Mouse (Mus musculus) brain, adult 10 weeks (tissue): Measurements from ENCODE around the gene Smg5. TPM values are rescaled to one million over a fixed set of nuclear protein-coding genes. Genes with fewer than 3 reads are reported as not detected.

Experiments
- polyA plus RNA-seq: library from polyadenylated mRNA; stranded (reverse); fragments of 350-450 nt; fragmentation: Illumina TruSeq; extraction: RNeasy Lipid Tissue Mini Kit (QIAGEN cat#74804); gene quantifications from one replicate; pipeline ENCODE4 v1.2.3, GENCODE M21; 2015; ENCODE audit warnings: low read depth, low replicate concordance

The Smg5 gene
- polyA plus RNA-seq, result 60.0 TPM

DNA sequence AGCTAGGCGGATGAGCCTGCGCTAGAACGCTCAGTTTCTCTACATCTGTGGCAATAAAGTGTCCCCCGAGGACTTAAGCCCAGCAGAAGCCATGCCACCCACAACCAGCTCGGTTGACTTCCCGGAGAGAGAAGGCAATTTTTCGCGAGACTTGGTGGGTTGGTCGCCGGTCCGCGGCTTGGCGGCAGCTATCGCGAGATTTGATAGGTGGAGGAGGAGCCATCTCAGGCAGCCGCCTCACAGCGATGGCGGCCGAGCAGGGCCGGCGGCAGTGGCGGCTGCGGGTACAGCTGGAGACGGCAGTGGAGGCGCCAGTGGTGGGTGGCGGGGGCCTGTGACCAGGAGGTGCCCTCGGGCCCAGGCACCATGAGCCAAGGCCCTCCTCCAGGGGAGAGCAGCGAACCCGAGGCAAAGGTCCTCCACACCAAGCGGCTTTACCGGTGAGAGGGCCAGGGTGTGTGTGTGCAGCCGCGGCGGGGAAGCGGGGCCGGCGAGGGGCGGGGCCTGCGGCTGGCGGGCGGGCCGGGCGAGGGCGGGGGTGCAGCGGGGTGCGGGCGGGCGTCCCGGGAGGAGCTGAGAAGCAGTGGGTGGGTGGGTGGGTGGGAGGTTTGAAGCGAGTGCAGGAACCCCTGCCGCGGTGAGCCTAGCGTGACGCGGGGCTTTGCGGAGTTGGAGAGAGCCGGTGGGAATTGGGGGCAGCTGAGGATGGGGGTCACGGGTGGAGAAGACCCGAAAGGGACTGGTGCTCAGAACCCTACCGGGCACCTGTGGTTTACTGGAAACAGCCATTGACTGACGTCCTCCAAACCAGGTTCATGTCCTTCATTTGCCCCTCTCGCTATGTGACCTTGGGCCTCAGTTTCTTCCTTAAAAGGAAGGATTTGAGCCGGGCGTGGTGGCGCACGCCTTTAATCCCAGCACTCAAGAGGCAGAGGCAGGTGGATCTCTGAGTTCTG is at the start of gene Smg5, which contains the start of gene Tmem79:
Gene Smg5 (plus strand): TSS at position 203 of the 956 bp plus-strand sequence.
Gene Tmem79 (minus strand): TSS at position 91 of the 956 bp plus-strand sequence.

DNA sequence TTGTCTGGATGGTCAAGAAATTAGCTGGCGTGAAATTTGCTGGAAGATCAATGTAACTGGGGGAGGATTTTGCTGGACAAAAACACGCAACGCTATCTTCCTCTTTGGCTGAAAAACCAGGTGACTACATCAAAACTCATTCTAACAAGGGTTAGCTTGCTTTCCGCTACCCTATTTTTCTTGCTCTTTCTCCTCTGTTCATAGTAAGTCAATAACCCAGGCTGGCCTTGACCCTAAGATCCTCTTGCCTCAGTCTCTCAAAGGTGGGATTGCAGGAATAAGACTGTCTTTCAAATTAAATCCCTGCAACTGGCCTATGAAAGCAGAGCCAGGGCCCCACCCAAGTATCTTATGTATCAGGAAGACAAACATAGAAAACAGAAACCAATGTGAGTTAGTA is 49.0 kb upstream of the Smg5 start, which contains the start of gene Gm38392:
Gene Gm38392 (minus strand): TSS at position 101 of the 400 bp plus-strand sequence.

DNA sequence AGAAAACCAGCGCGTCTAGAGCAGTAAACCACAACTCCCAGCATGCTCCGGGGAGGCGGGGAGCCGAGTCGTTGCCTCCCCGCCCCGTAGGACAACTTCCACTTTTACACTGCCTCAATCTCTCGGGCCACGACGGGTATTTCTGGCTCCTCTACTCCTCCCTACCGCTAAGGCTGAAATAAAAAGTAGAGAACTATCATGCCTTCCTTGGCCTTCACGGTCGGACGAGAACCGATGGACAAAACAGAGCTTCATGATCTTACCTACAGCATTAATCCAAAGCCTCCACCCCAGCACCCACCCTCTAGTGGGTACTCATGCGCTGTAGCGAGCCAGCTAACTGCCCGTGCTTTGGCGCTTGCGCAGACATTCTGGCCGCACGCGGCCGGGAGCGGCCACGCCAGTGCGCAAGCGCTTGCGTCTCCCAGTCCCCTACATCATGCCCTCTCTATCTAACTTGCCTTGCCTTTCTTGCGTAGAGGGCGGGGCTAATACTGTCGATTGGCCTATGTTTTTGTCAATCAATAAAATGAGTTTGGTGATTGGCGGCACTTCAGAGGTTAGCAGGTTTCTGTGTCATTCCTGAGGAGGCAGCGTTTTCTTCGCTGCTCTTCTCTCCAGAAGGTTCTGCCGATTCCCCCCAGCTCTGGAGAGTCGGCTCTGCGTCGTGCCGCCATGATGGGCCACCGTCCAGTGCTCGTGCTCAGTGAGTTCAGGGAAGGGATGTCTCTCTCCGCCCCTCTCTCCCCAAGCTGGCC is 39.3 kb upstream of the Smg5 start, which contains the start of the genes Tsacc and Cct3:
Gene Tsacc (minus strand): TSS at position 439 of the 758 bp plus-strand sequence.
Gene Cct3 (plus strand): TSS at position 556 of the 758 bp plus-strand sequence.

DNA sequence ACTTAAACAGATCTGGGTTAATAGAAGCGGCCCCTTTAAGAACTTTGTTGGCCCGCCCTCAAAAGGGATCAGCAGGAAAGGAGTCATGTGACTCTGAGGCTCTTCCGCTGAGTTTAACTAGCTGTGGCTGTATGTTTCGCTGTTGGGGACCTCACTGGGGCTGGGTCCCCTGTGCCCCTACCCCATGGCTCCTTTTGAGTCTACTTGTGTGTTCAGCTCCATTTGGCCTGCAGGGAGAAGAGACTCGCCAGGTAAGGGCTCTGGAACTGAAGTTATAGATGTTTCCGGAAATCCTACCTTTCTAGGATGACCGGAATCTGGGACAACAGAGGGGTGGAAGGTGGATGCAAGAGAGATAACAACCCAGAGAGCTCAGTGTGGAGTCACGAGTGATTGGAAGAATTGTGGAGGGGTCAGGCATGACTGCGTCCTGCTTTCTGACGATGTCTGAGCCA is 11.1 kb upstream of the Smg5 start, which contains the start of gene Glmp:
Gene Glmp (plus strand): TSS at position 73 of the 455 bp plus-strand sequence.

DNA sequence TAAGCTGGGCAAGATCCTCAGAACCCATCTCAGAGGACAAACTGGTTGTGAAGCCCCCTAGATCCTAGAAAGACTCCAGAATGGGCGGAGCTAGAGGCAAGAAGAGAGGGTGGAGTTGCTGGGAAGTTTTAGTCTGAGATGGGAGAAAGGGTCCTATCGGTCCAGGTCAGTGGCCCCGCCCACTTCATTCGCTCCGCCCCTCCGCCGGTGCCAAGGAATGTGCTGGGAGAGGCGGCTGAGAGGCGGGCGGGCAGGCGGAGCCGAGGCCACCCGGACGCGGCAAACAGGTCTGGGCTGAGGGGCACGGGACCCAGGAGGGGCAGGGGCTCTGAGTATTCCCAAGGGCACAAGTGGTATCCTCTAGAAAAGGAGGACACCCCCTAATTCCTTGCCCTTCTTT is 28.3 kb downstream of the Smg5 start, which contains the start of gene Paqr6:
Gene Paqr6 (plus strand): TSS at position 248 of the 400 bp plus-strand sequence.

DNA sequence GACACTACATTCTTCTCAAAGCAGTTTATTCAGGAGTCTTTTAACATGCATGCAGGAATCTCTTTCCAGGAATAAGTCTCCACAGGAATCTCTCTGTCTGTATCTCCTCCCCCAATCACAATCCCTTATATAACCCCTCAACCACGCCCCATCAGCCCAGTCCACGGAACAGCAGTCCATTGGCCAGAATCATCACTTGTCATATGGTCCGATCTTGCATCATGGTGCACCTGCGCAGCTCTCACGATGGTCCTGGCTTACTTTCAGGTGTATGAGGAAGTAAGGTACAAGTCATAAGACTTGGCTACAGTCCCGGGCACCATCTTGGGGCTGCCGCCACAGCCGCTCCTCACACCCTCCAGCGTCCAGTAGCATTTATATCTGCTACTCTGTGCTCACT is 36.6 kb downstream of the Smg5 start, which contains the start of gene Bglap3:
Gene Bglap3 (minus strand): TSS at position 101 of the 400 bp plus-strand sequence.

DNA sequence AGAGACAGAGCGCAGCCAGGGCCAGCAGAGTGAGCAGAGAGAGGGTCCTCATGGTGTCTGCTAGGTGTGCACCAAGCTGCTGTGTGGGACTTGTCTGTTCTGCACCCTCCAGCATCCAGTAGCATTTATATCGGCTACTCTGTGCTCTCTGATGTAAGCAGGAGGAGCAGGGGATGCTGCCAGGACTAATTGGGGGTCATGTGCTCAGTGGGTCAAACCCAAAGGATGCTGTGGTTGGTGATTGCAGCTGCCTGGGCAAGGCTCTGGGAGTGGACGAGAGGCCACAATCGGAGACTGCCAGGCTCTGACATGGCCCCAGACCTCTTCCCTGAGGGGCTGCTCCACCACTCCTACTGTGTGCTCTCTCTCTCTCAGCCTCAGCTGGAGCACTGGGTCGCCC is 42.5 kb downstream of the Smg5 start, which contains the start of gene Bglap2:
Gene Bglap2 (minus strand): TSS at position 101 of the 400 bp plus-strand sequence.

DNA sequence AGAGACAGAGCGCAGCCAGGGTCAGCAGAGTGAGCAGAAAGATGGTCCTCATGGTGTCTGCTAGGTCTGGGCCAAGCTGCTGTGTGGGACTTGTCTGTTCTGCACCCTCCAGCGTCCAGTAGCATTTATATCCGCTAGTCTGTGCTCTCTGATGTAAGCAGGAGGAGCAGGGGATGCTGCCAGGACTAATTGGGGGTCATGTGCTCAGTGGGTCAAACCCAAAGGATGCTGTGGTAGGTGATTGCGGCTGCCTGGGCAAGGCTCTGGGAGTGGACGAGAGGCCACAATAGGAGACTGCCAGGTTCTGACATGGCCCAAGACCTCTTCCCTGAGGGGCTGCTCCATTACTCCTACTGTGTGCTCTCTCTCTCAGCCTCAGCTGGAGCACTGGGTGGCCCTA is 48.3 kb downstream of the Smg5 start, which contains the start of gene Bglap:
Gene Bglap (minus strand): TSS at position 101 of the 400 bp plus-strand sequence.

DNA sequence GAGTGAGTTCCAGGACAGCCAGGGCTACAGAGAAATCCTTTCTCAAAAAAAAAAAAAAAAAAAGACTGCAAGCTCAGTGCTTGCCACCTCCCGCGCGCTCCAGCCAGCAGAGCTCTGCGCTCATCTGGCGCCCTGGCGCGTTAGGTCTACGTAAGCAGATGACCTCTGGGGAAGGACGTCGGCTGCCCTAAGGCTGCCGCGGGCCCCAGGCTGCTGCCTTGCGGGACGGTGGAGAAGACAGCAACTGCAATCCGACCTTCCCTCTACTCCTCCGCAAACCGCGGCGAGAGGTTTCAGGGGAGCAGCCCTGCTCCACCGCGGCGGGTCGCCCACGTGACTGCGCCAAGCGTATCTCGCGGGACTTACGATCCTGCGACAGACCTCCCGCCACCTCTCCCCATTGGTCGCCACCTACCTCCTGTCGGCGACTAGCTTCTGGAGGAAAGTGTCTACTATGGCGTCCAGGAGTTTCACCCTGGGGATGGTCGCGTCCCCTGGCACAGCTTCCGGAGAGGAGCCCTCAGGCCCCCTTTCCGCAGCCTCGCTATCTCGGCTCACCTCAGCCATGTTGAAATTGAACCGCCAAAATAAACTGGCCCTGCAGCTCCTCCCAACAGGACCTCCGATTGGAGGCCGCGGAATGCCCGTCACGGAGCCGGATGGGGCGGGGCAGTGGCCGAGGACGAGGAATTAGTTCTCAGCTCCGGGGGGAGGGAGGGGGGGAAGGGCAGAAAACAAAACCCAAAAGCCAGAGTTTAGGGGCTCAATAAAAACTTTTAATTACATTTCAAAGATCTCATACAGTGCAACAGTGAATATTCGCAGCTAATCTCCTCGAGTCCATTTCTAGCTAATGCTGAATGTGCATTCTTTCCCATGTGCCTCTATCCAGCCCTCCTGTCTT is 73.9 kb downstream of the Smg5 start, which contains the start of gene Pmf1:
Gene Pmf1 (minus strand): TSS at position 591 of the 904 bp plus-strand sequence.

Other genes with a start within 250 kb of the Smg5 start
- gene Mef2d, start 193.9 kb upstream of the Smg5 start, polyA plus RNA-seq, result 113 TPM
- gene Rhbg, start 81.6 kb upstream of the Smg5 start, polyA plus RNA-seq, result not detected
- gene Gm38392, start 49.0 kb upstream of the Smg5 start, polyA plus RNA-seq, result not detected
- 5.0 TPM for gene Tsacc, start 39.3 kb upstream of the Smg5 start, polyA plus RNA-seq
- 201 TPM for gene Cct3, start 39.1 kb upstream of the Smg5 start, polyA plus RNA-seq
- 103 TPM for gene Glmp, start 11.2 kb upstream of the Smg5 start, polyA plus RNA-seq
- 0.67 TPM for gene Tmem79, start 112 bp upstream of the Smg5 start, polyA plus RNA-seq
- 14.8 TPM for gene Paqr6, start 28.3 kb downstream of the Smg5 start, polyA plus RNA-seq
- 0.67 TPM for gene Bglap3, start 36.5 kb downstream of the Smg5 start, polyA plus RNA-seq
- not detected for gene Bglap2, start 42.4 kb downstream of the Smg5 start, polyA plus RNA-seq
- not detected for gene Bglap, start 48.2 kb downstream of the Smg5 start, polyA plus RNA-seq
- gene Pmf1, start 74.1 kb downstream of the Smg5 start, polyA plus RNA-seq, result 10.5 TPM
- 56.1 TPM for gene Slc25a44, start 88.9 kb downstream of the Smg5 start, polyA plus RNA-seq
- gene Sema4a, start 124.9 kb downstream of the Smg5 start, polyA plus RNA-seq, result 41.2 TPM
- gene Lmna, start 173.7 kb downstream of the Smg5 start, polyA plus RNA-seq, result 42.8 TPM
- gene Mex3a, start 196.1 kb downstream of the Smg5 start, polyA plus RNA-seq, result 1.5 TPM
- gene Rab25, start 212.0 kb downstream of the Smg5 start, polyA plus RNA-seq, result not detected
- gene Lamtor2, start 216.8 kb downstream of the Smg5 start, polyA plus RNA-seq, result 129 TPM
- 104 TPM for gene Ubqln4, start 217.5 kb downstream of the Smg5 start, polyA plus RNA-seq
- gene Ssr2, start 239.6 kb downstream of the Smg5 start, polyA plus RNA-seq, result 126 TPM